Mouse (Mus musculus): ENCODE measurements around the gene Nrip2. TPM values are rescaled to one million over a fixed set of nuclear protein-coding genes. Genes with fewer than 3 reads are reported as not detected.

Nrip2 gene
- polyA plus RNA-seq, 1 experiment from 2014 or later = 5.8 TPM

GRCm38 (mm10) chr6:128436356-128437005 lies 37.4 kb downstream of the Nrip2 start:
- no peaks in the 10 kb centered on the region for H3K27me3 ChIP-seq (ENCODE audit: control insufficient read depth, insufficient read depth, low read length)
- WGBS = 86% methylated on average over 8 of the region's 8 CpGs
- H3K4me3 ChIP-seq (ENCODE audit: low read depth, low read length) = peak overlapping the region; percentile 96
- H3K9ac ChIP-seq (replicated peaks; ENCODE audit: low read depth, low read length) = no peak overlapping the region
- no peak overlapping the region for H3K27ac ChIP-seq (ENCODE audit: low read length)
- H3K36me3 ChIP-seq (ENCODE audit: control insufficient read depth, insufficient read depth, low read length) = peaks cover 44% of the 10 kb centered on the region
- peaks cover 9% of the 10 kb centered on the region for H3K4me1 ChIP-seq (ENCODE audit: control insufficient read depth, insufficient read depth, low read length)
- H3K9me3 ChIP-seq (ENCODE audit: control insufficient read depth, low read depth, low read length) = no peaks in the 10 kb centered on the region
- H3K4me2 ChIP-seq (replicated peaks; ENCODE audit: low read depth, low read length) = peak overlapping the region; percentile 73
- no peak for ATAC-seq (ENCODE audit: insufficient number of reproducible peaks, insufficient read depth, low FRiP score, low read depth)

GRCm38 (mm10) chr6:128437288-128437687 lies 38.2 kb downstream of the Nrip2 start:
- H3K27ac ChIP-seq (ENCODE audit: low read length) = peak overlapping the region; percentile 97
- peak overlapping the region; percentile 96 for H3K4me3 ChIP-seq (ENCODE audit: low read depth, low read length)
- H3K9me3 ChIP-seq (ENCODE audit: control insufficient read depth, low read depth, low read length) = no peaks in the 10 kb centered on the region
- H3K4me2 ChIP-seq (replicated peaks; ENCODE audit: low read depth, low read length) = peak overlapping the region; percentile 73
- no peak for ATAC-seq (ENCODE audit: insufficient number of reproducible peaks, insufficient read depth, low FRiP score, low read depth)
- no peaks in the 10 kb centered on the region for H3K27me3 ChIP-seq (ENCODE audit: control insufficient read depth, insufficient read depth, low read length)
- peaks cover 9% of the 10 kb centered on the region for H3K4me1 ChIP-seq (ENCODE audit: control insufficient read depth, insufficient read depth, low read length)
- 3% methylated on average over 10 of the region's 10 CpGs for WGBS
- peak overlapping the region; percentile 91 for H3K9ac ChIP-seq (replicated peaks; ENCODE audit: low read depth, low read length)
- peaks cover 36% of the 10 kb centered on the region for H3K36me3 ChIP-seq (ENCODE audit: control insufficient read depth, insufficient read depth, low read length)

GRCm38 (mm10) chr6:128437731-128438316 lies 38.7 kb downstream of the Nrip2 start:
- Histone ChIP-seq H3K27ac (ENCODE audit: low read length) (peak overlapping the region; percentile 97), H3K36me3 (ENCODE audit: control insufficient read depth, insufficient read depth, low read length) (peaks cover 31% of the 10 kb centered on the region), H3K4me1 (ENCODE audit: control insufficient read depth, insufficient read depth, low read length) (peaks cover 9% of the 10 kb centered on the region), H3K9ac (replicated peaks; ENCODE audit: low read depth, low read length) (peak overlapping the region; percentile 91), H3K4me3 (ENCODE audit: low read depth, low read length) (peak overlapping the region; percentile 96), H3K27me3 (ENCODE audit: control insufficient read depth, insufficient read depth, low read length) (no peaks in the 10 kb centered on the region), H3K9me3 (ENCODE audit: control insufficient read depth, low read depth, low read length) (no peaks in the 10 kb centered on the region), H3K4me2 (replicated peaks; ENCODE audit: low read depth, low read length) (peak overlapping the region; percentile 73)
- WGBS = under 1% methylated on average over 51 of the region's 52 CpGs
- peak; percentile 77 for ATAC-seq (ENCODE audit: insufficient number of reproducible peaks, insufficient read depth, low FRiP score, low read depth)

GRCm38 (mm10) chr6:128438317-128438870 lies 39.3 kb downstream of the Nrip2 start, which contains the start of gene Fkbp4:
Fkbp4 (minus strand) TSS chr6:128438677.
- ATAC-seq (ENCODE audit: insufficient number of reproducible peaks, insufficient read depth, low FRiP score, low read depth) = peak; percentile 95
- H3K27ac ChIP-seq (ENCODE audit: low read length) = peak within 1 kb of the TSS; percentile 97
- peak within 1 kb of the TSS; percentile 96 for H3K4me3 ChIP-seq (ENCODE audit: low read depth, low read length)
- peak within 1 kb of the TSS; percentile 91 for H3K9ac ChIP-seq (replicated peaks; ENCODE audit: low read depth, low read length)
- peaks cover 9% of the 10 kb centered on the region for H3K4me1 ChIP-seq (ENCODE audit: control insufficient read depth, insufficient read depth, low read length)
- H3K4me2 ChIP-seq (replicated peaks; ENCODE audit: low read depth, low read length) = peak within 1 kb of the TSS; percentile 73
- no peaks in the 10 kb centered on the region for H3K9me3 ChIP-seq (ENCODE audit: control insufficient read depth, low read depth, low read length)
- under 1% methylated on average over 67 of the region's 67 CpGs for WGBS
- no peaks in the 10 kb centered on the region for H3K27me3 ChIP-seq (ENCODE audit: control insufficient read depth, insufficient read depth, low read length)
- H3K36me3 ChIP-seq (ENCODE audit: control insufficient read depth, insufficient read depth, low read length) = peaks cover 25% of the 10 kb centered on the region

- Histone ChIP-seq H3K4me2 (replicated peaks; ENCODE audit: low read depth, low read length) (peak overlapping the region; percentile 71), H3K4me3 (ENCODE audit: low read depth, low read length) (peak overlapping the region; percentile 96), H3K27me3 (ENCODE audit: control insufficient read depth, insufficient read depth, low read length) (no peaks in the 10 kb centered on the region), H3K4me1 (ENCODE audit: control insufficient read depth, insufficient read depth, low read length) (peaks cover 9% of the 10 kb centered on the region), H3K9ac (replicated peaks; ENCODE audit: low read depth, low read length) (peak overlapping the region; percentile 91), H3K9me3 (ENCODE audit: control insufficient read depth, low read depth, low read length) (no peaks in the 10 kb centered on the region), H3K27ac (ENCODE audit: low read length) (peak overlapping the region; percentile 97), H3K36me3 (ENCODE audit: control insufficient read depth, insufficient read depth, low read length) (peaks cover 20% of the 10 kb centered on the region)
- ATAC-seq (ENCODE audit: insufficient number of reproducible peaks, insufficient read depth, low FRiP score, low read depth) = peak; percentile 63; the same call in 1 of the 2 replicates
- 24% methylated on average over 18 of the region's 18 CpGs for WGBS
Observed at GRCm38 (mm10) chr6:128438871-128439341, 39.8 kb downstream of the Nrip2 start.

- 92% methylated on average over 2 of the region's 2 CpGs for WGBS
- no peak overlapping the region for H3K4me2 ChIP-seq (replicated peaks; ENCODE audit: low read depth, low read length)
- peaks cover 9% of the 10 kb centered on the region for H3K4me1 ChIP-seq (ENCODE audit: control insufficient read depth, insufficient read depth, low read length)
- no peak overlapping the region for H3K9ac ChIP-seq (replicated peaks; ENCODE audit: low read depth, low read length)
- no peak for ATAC-seq (ENCODE audit: insufficient number of reproducible peaks, insufficient read depth, low FRiP score, low read depth)
- no peak overlapping the region for H3K4me3 ChIP-seq (ENCODE audit: low read depth, low read length)
- H3K36me3 ChIP-seq (ENCODE audit: control insufficient read depth, insufficient read depth, low read length) = peaks cover 7% of the 10 kb centered on the region
- no peaks in the 10 kb centered on the region for H3K9me3 ChIP-seq (ENCODE audit: control insufficient read depth, low read depth, low read length)
- H3K27ac ChIP-seq (ENCODE audit: low read length) = no peak overlapping the region
- no peaks in the 10 kb centered on the region for H3K27me3 ChIP-seq (ENCODE audit: control insufficient read depth, insufficient read depth, low read length)
Observed at GRCm38 (mm10) chr6:128440238-128440637, 41.1 kb downstream of the Nrip2 start.

GRCm38 (mm10) chr6:128445761-128446535 lies 46.9 kb downstream of the Nrip2 start:
- no peak overlapping the region for H3K4me3 ChIP-seq (ENCODE audit: low read depth, low read length)

GRCm38 (mm10) chr6:128447063-128447462 lies 48.0 kb downstream of the Nrip2 start:
- Histone ChIP-seq H3K4me2 (replicated peaks; ENCODE audit: low read depth, low read length) (no peak overlapping the region), H3K4me1 (ENCODE audit: control insufficient read depth, insufficient read depth, low read length) (no peaks in the 10 kb centered on the region), H3K9ac (replicated peaks; ENCODE audit: low read depth, low read length) (no peak overlapping the region), H3K4me3 (ENCODE audit: low read depth, low read length) (no peak overlapping the region), H3K27ac (ENCODE audit: low read length) (no peak overlapping the region), H3K27me3 (ENCODE audit: control insufficient read depth, insufficient read depth, low read length) (no peaks in the 10 kb centered on the region), H3K9me3 (ENCODE audit: control insufficient read depth, low read depth, low read length) (no peaks in the 10 kb centered on the region), H3K36me3 (ENCODE audit: control insufficient read depth, insufficient read depth, low read length) (no peaks in the 10 kb centered on the region)
- 95% methylated on average over 5 of the region's 5 CpGs for WGBS
- no peak for ATAC-seq (ENCODE audit: insufficient number of reproducible peaks, insufficient read depth, low FRiP score, low read depth)

More at GRCm38 (mm10) chr6:128445761-128446535, 46.9 kb downstream of the Nrip2 start:
- Histone ChIP-seq H3K27ac (ENCODE audit: low read length) (no peak overlapping the region), H3K36me3 (ENCODE audit: control insufficient read depth, insufficient read depth, low read length) (no peaks in the 10 kb centered on the region), H3K27me3 (ENCODE audit: control insufficient read depth, insufficient read depth, low read length) (no peaks in the 10 kb centered on the region), H3K9me3 (ENCODE audit: control insufficient read depth, low read depth, low read length) (no peaks in the 10 kb centered on the region), H3K4me1 (ENCODE audit: control insufficient read depth, insufficient read depth, low read length) (no peaks in the 10 kb centered on the region), H3K9ac (replicated peaks; ENCODE audit: low read depth, low read length) (no peak overlapping the region), H3K4me2 (replicated peaks; ENCODE audit: low read depth, low read length) (peak overlapping the region; percentile 27)
- ATAC-seq (ENCODE audit: insufficient number of reproducible peaks, insufficient read depth, low FRiP score, low read depth) = peak; percentile 59; the same call in 1 of the 2 replicates
- WGBS = 13% methylated on average over 14 of the region's 14 CpGs

Measured in stomach, embryonic 14.5 days (tissue).